Mouse (Mus musculus): ENCODE measurements around the gene Borcs5. TPM values are rescaled to one million over a fixed set of nuclear protein-coding genes. Genes with fewer than 3 reads are reported as not detected.

Borcs5 gene
- polyA plus RNA-seq, 1 experiment from 2014 or later, result 43.6 TPM

GRCm38 (mm10) chr6:134684354-134684915, 45.1 kb downstream of the Borcs5 start:
- H3K27ac ChIP-seq (replicated peaks), result peak overlapping the region; percentile 16; the same call in 1 of the 2 replicates
- no peaks in the 10 kb centered on the region for H3K27me3 ChIP-seq
- H3K9ac ChIP-seq, result no peak overlapping the region
- H3K4me3 ChIP-seq, result no peak overlapping the region
- peaks cover 6% of the 10 kb centered on the region; the same call in 1 of the 2 replicates for H3K4me1 ChIP-seq (replicated peaks)
- ATAC-seq (ENCODE audit: low FRiP score, low read depth), result peak; percentile 52; the same call in 1 of the 2 replicates
- no peaks in the 10 kb centered on the region for H3K36me3 ChIP-seq
- H3K9me3 ChIP-seq, result no peaks in the 10 kb centered on the region
- no peak overlapping the region for H3K4me2 ChIP-seq
- 61% methylated on average over 6 of the region's 6 CpGs for WGBS

GRCm38 (mm10) chr6:134685040-134685439, 45.7 kb downstream of the Borcs5 start:
- H3K4me2 ChIP-seq, result no peak overlapping the region
- peaks cover 6% of the 10 kb centered on the region; the same call in 1 of the 2 replicates for H3K4me1 ChIP-seq (replicated peaks)
- WGBS, result 35% methylated on average over 2 of the region's 2 CpGs
- H3K36me3 ChIP-seq, result no peaks in the 10 kb centered on the region
- no peaks in the 10 kb centered on the region for H3K9me3 ChIP-seq
- no peak overlapping the region for H3K9ac ChIP-seq
- H3K4me3 ChIP-seq, result no peak overlapping the region
- 0 out of 2 replicates have a peak, but pooled peaks have one; percentile 24 for ATAC-seq (ENCODE audit: low FRiP score, low read depth)
- H3K27me3 ChIP-seq, result no peaks in the 10 kb centered on the region
- H3K27ac ChIP-seq (replicated peaks), result peak overlapping the region; percentile 25; the same call in 1 of the 2 replicates

- 0 out of 2 replicates have a peak, but pooled peaks have one; percentile 16 for ATAC-seq (ENCODE audit: low FRiP score, low read depth)
These were observed 46.2 kb downstream of the Borcs5 start for GRCm38 (mm10) chr6:134685515-134685914.

GRCm38 (mm10) chr6:134694498-134694897, 55.2 kb downstream of the Borcs5 start:
- 90% methylated on average over 6 of the region's 6 CpGs for WGBS

More at GRCm38 (mm10) chr6:134685515-134685914, 46.2 kb downstream of the Borcs5 start:
- H3K4me2 ChIP-seq, result no peak overlapping the region
- H3K9me3 ChIP-seq, result no peaks in the 10 kb centered on the region
- H3K36me3 ChIP-seq, result no peaks in the 10 kb centered on the region
- H3K27ac ChIP-seq (replicated peaks), result peak overlapping the region; percentile 25; the same call in 1 of the 2 replicates
- 83% methylated on average over 6 of the region's 6 CpGs for WGBS
- no peak overlapping the region for H3K4me3 ChIP-seq
- H3K27me3 ChIP-seq, result no peaks in the 10 kb centered on the region
- H3K4me1 ChIP-seq (replicated peaks), result peaks cover 6% of the 10 kb centered on the region; the same call in 1 of the 2 replicates
- H3K9ac ChIP-seq, result no peak overlapping the region

GRCm38 (mm10) chr6:134694988-134695387, 55.7 kb downstream of the Borcs5 start:
- no peak overlapping the region for H3K9ac ChIP-seq
- ATAC-seq (ENCODE audit: low FRiP score, low read depth), result no peak
- no peak overlapping the region for H3K4me3 ChIP-seq
- WGBS, result 97% methylated on average over 3 of the region's 3 CpGs
- no peaks in the 10 kb centered on the region for H3K36me3 ChIP-seq
- H3K27ac ChIP-seq (replicated peaks), result no peak overlapping the region
- no peaks in the 10 kb centered on the region for H3K4me1 ChIP-seq (replicated peaks)
- no peaks in the 10 kb centered on the region for H3K27me3 ChIP-seq
- no peak overlapping the region for H3K4me2 ChIP-seq
- no peaks in the 10 kb centered on the region for H3K9me3 ChIP-seq

More at GRCm38 (mm10) chr6:134694498-134694897, 55.2 kb downstream of the Borcs5 start:
- H3K9ac ChIP-seq, result no peak overlapping the region
- no peak overlapping the region for H3K27ac ChIP-seq (replicated peaks)
- no peaks in the 10 kb centered on the region for H3K36me3 ChIP-seq
- no peak for ATAC-seq (ENCODE audit: low FRiP score, low read depth)
- no peaks in the 10 kb centered on the region for H3K9me3 ChIP-seq
- H3K4me3 ChIP-seq, result no peak overlapping the region
- no peaks in the 10 kb centered on the region for H3K4me1 ChIP-seq (replicated peaks)
- no peak overlapping the region for H3K4me2 ChIP-seq
- no peaks in the 10 kb centered on the region for H3K27me3 ChIP-seq

GRCm38 (mm10) chr6:134695625-134696024, 56.3 kb downstream of the Borcs5 start:
- Histone ChIP-seq H3K27me3 (no peaks in the 10 kb centered on the region), H3K27ac (replicated peaks) (no peak overlapping the region), H3K36me3 (no peaks in the 10 kb centered on the region), H3K9ac (no peak overlapping the region), H3K9me3 (no peaks in the 10 kb centered on the region), H3K4me3 (no peak overlapping the region), H3K4me1 (replicated peaks) (no peaks in the 10 kb centered on the region), H3K4me2 (no peak overlapping the region)
- 94% methylated on average over 3 of the region's 3 CpGs for WGBS
- no peak for ATAC-seq (ENCODE audit: low FRiP score, low read depth)

GRCm38 (mm10) chr6:134696146-134696545, 56.8 kb downstream of the Borcs5 start:
- ATAC-seq (ENCODE audit: low FRiP score, low read depth), result no peak
- Histone ChIP-seq H3K4me1 (replicated peaks) (no peaks in the 10 kb centered on the region), H3K27me3 (no peaks in the 10 kb centered on the region), H3K9ac (no peak overlapping the region), H3K4me2 (no peak overlapping the region), H3K27ac (replicated peaks) (no peak overlapping the region), H3K36me3 (no peaks in the 10 kb centered on the region), H3K9me3 (no peaks in the 10 kb centered on the region), H3K4me3 (no peak overlapping the region)
- 74% methylated on average over 4 of the region's 4 CpGs for WGBS

- Histone ChIP-seq H3K4me1 (replicated peaks) (no peaks in the 10 kb centered on the region), H3K27me3 (no peaks in the 10 kb centered on the region), H3K4me2 (no peak overlapping the region), H3K27ac (replicated peaks) (no peak overlapping the region), H3K9me3 (no peaks in the 10 kb centered on the region), H3K9ac (no peak overlapping the region), H3K4me3 (no peak overlapping the region), H3K36me3 (no peaks in the 10 kb centered on the region)
- no peak for ATAC-seq (ENCODE audit: low FRiP score, low read depth)
- WGBS, result 82% methylated on average over 2 of the region's 2 CpGs
These were observed 57.2 kb downstream of the Borcs5 start for GRCm38 (mm10) chr6:134696554-134696953.

GRCm38 (mm10) chr6:134698243-134698642, 58.9 kb downstream of the Borcs5 start:
- H3K27me3 ChIP-seq, result no peaks in the 10 kb centered on the region
- no peak overlapping the region for H3K9ac ChIP-seq
- no peak for ATAC-seq (ENCODE audit: low FRiP score, low read depth)
- no peaks in the 10 kb centered on the region for H3K36me3 ChIP-seq
- H3K27ac ChIP-seq (replicated peaks), result no peak overlapping the region
- WGBS, result 87% methylated on average over 5 of the region's 5 CpGs
- H3K9me3 ChIP-seq, result no peaks in the 10 kb centered on the region
- no peaks in the 10 kb centered on the region for H3K4me1 ChIP-seq (replicated peaks)
- H3K4me3 ChIP-seq, result no peak overlapping the region
- no peak overlapping the region for H3K4me2 ChIP-seq

GRCm38 (mm10) chr6:134700451-134701210, 61.3 kb downstream of the Borcs5 start:
- ATAC-seq (ENCODE audit: low FRiP score, low read depth), result no peak
- H3K4me2 ChIP-seq, result no peak overlapping the region
- no peak overlapping the region for H3K27ac ChIP-seq (replicated peaks)
- H3K27me3 ChIP-seq, result no peaks in the 10 kb centered on the region
- no peak overlapping the region for H3K9ac ChIP-seq
- H3K4me1 ChIP-seq (replicated peaks), result no peaks in the 10 kb centered on the region
- no peak overlapping the region for H3K4me3 ChIP-seq
- 64% methylated on average over 8 of the region's 8 CpGs for WGBS
- no peaks in the 10 kb centered on the region for H3K9me3 ChIP-seq
- H3K36me3 ChIP-seq, result no peaks in the 10 kb centered on the region

- no peak for ATAC-seq (ENCODE audit: low FRiP score, low read depth)
- Histone ChIP-seq H3K27me3 (no peaks in the 10 kb centered on the region), H3K4me2 (no peak overlapping the region), H3K27ac (replicated peaks) (no peak overlapping the region), H3K9me3 (no peaks in the 10 kb centered on the region), H3K4me1 (replicated peaks) (no peaks in the 10 kb centered on the region), H3K9ac (no peak overlapping the region), H3K4me3 (no peak overlapping the region), H3K36me3 (no peaks in the 10 kb centered on the region)
- WGBS, result 95% methylated on average over 6 of the region's 6 CpGs
These were observed 61.9 kb downstream of the Borcs5 start for GRCm38 (mm10) chr6:134701211-134701602.

- 94% methylated on average over 7 of the region's 7 CpGs for WGBS
- Histone ChIP-seq H3K9me3 (no peaks in the 10 kb centered on the region), H3K4me1 (replicated peaks) (no peaks in the 10 kb centered on the region), H3K27me3 (no peaks in the 10 kb centered on the region), H3K4me2 (no peak overlapping the region), H3K27ac (replicated peaks) (no peak overlapping the region), H3K36me3 (no peaks in the 10 kb centered on the region), H3K9ac (no peak overlapping the region), H3K4me3 (no peak overlapping the region)
- ATAC-seq (ENCODE audit: low FRiP score, low read depth), result no peak
These were observed 62.9 kb downstream of the Borcs5 start for GRCm38 (mm10) chr6:134702184-134702583.

Data from hindbrain, embryonic 15.5 days (tissue).